Mouse (Mus musculus) MEL (cell line): Measurements from ENCODE around the gene Pdcd1.

Source experiments
- MXI1 ChIP-seq: IDR thresholded peaks from 2 replicates; pipeline ENCODE4 v1.6.1; 2011; ENCODE audit warnings: mild to moderate bottlenecking, low read depth, low read length, improper control_type of control experiment
- TBP ChIP-seq: IDR thresholded peaks from 2 replicates; pipeline ENCODE4 v1.8.0; 2011; ENCODE audit warnings: low read depth, low read length, improper control_type of control experiment

- TF ChIP-seq MXI1: no peak
- no peak for TF ChIP-seq TBP
Observed at GRCm38 (mm10) chr1:94020151-94020550, 32.2 kb downstream of the Pdcd1 start, which contains the start of gene Neu4.
